Mouse (Mus musculus): ENCODE results near the gene Necab3. TPM values are rescaled to one million over a fixed set of nuclear protein-coding genes. Genes with fewer than 3 reads are reported as not detected.

Gene Necab3
- polyA plus RNA-seq (2012; rRNA removed) = 13.5 and 17.8 TPM in 2 replicates

GRCm38 (mm10) chr2:154558264-154559039, at the start of gene Necab3:
Necab3 (minus strand) TSS chr2:154558890.

GRCm38 (mm10) chr2:154603638-154604153, 45.0 kb upstream of the Necab3 start, which contains the start of gene Pxmp4:
Pxmp4 (minus strand) TSS chr2:154603708.

GRCm38 (mm10) chr2:154569836-154570286, 11.2 kb upstream of the Necab3 start, which contains the start of gene E2f1:
E2f1 (minus strand) TSS chr2:154569892.

GRCm38 (mm10) chr2:154551476-154551875, 7.2 kb downstream of the Necab3 start, which contains the start of gene Actl10:
Actl10 (plus strand) TSS chr2:154551776.

GRCm38 (mm10) chr2:154546711-154547110, 12.0 kb downstream of the Necab3 start, which contains the start of gene 1700003F12Rik:
1700003F12Rik (plus strand) TSS chr2:154547085.

Other genes with a start within 250 kb of the Necab3 start
- 10.1 and 11.4 TPM in 2 replicates for gene Cdk5rap1, start 185.9 kb downstream of the Necab3 start, polyA plus RNA-seq (2012; rRNA removed)
- gene Snta1, start 150.8 kb downstream of the Necab3 start, polyA plus RNA-seq (2012; rRNA removed) = 9.7 and 11.4 TPM in 2 replicates
- gene Cbfa2t2, start 122.4 kb downstream of the Necab3 start, polyA plus RNA-seq (2012; rRNA removed) = 36.5 and 47.4 TPM in 2 replicates
- 0.68 and 0.70 TPM in 2 replicates for gene 1700003F12Rik, start 11.8 kb downstream of the Necab3 start, polyA plus RNA-seq (2012; rRNA removed)
- gene Actl10, start 7.1 kb downstream of the Necab3 start, polyA plus RNA-seq (2012; rRNA removed) = 0.07 and 0.10 TPM in 2 replicates
- gene E2f1, start 11.0 kb upstream of the Necab3 start, polyA plus RNA-seq (2012; rRNA removed) = 21.2 and 22.4 TPM in 2 replicates
- gene Pxmp4, start 44.8 kb upstream of the Necab3 start, polyA plus RNA-seq (2012; rRNA removed) = 10.3 and 11.8 TPM in 2 replicates
- 13.8 and 14.3 TPM in 2 replicates for gene Zfp341, start 54.4 kb upstream of the Necab3 start, polyA plus RNA-seq (2012; rRNA removed)
- gene 4930519P11Rik, start 54.5 kb upstream of the Necab3 start, polyA plus RNA-seq (2012; rRNA removed) = 0.31 and 0.66 TPM in 2 replicates
- gene Chmp4b, start 92.8 kb upstream of the Necab3 start, polyA plus RNA-seq (2012; rRNA removed) = 208 and 217 TPM in 2 replicates
- not detected in 2 replicates for gene Gm14214, start 211.1 kb upstream of the Necab3 start, polyA plus RNA-seq (2012; rRNA removed)
- 304 and 334 TPM in 2 replicates for gene Raly, start 232.2 kb upstream of the Necab3 start, polyA plus RNA-seq (2012; rRNA removed)
- gene a, start 232.5 kb upstream of the Necab3 start, polyA plus RNA-seq (2012; rRNA removed) = 7.2 and 7.8 TPM in 2 replicates

Data from central nervous system, embryonic 14 days (tissue).